Mouse (Mus musculus) kidney, embryonic 14.5 days (tissue): ENCODE measurements around the gene Lrrc8c. TPM values are rescaled to one million over a fixed set of nuclear protein-coding genes. Genes with fewer than 3 reads are reported as not detected.

ENCODE experiments used
- ATAC-seq: fragments of 200-750 bp; cut with Nextera tagmentation; 2 replicates; pipeline ENCODE4 v1.8.0; 2017; ENCODE audit warnings: moderate number of reproducible peaks, mild to moderate bottlenecking, moderate TSS enrichment, moderate library complexity; ENCODE audit not compliant: low FRiP score, low TSS enrichment
- H3K27ac ChIP-seq: fragments of 300-500 bp; sonication (generic); 2 replicates; pipeline ENCODE4 v1.5.1; 2014; ENCODE audit warnings: low read depth, mild to moderate bottlenecking, low read length, moderate library complexity, mixed read lengths
- H3K27me3 ChIP-seq: fragments of 300-500 bp; sonication (generic); 2 replicates; pipeline ENCODE4 v1.6.1; 2014; ENCODE audit warnings: mild to moderate bottlenecking, low read length; ENCODE audit not compliant: control insufficient read depth, insufficient read depth
- H3K36me3 ChIP-seq: fragments of 300-500 bp; sonication (generic); 2 replicates; pipeline ENCODE4 v1.6.1; 2014; ENCODE audit warnings: low read length, mixed read lengths; ENCODE audit not compliant: control insufficient read depth, insufficient read depth
- H3K4me1 ChIP-seq: fragments of 300-500 bp; sonication (generic); 2 replicates; pipeline ENCODE4 v1.6.1; 2014; ENCODE audit warnings: low read length, mixed read lengths; ENCODE audit not compliant: control insufficient read depth, insufficient read depth
- H3K4me2 ChIP-seq: fragments of 300-500 bp; sonication (generic); replicated peaks from 2 replicates; pipeline ENCODE4 v1.6.1; 2014; ENCODE audit warnings: low read depth, mild to moderate bottlenecking, low read length
- H3K4me3 ChIP-seq: fragments of 300-500 bp; sonication (generic); 2 replicates; pipeline ENCODE4 v1.5.1; 2014; ENCODE audit warnings: mild to moderate bottlenecking, low read length
- H3K9ac ChIP-seq: fragments of 300-500 bp; sonication (generic); 2 replicates; pipeline ENCODE4 v1.6.1; 2014; ENCODE audit warnings: low read depth, mild to moderate bottlenecking, low read length, moderate library complexity
- H3K9me3 ChIP-seq: fragments of 300-500 bp; sonication (generic); 2 replicates; pipeline ENCODE4 v1.6.1; 2016; ENCODE audit warnings: low read length; ENCODE audit not compliant: control insufficient read depth
- WGBS: fragments of 180-500 bp; shearing (Covaris S2); extraction: QIAGEN DNeasy Blood & Tissue Kit; methylation state at CpG from one replicate; pipeline ENCODE4 v1.1.7; 2014; 5-methylcytosine and 5-hydroxymethylcytosine counted together
- polyA plus RNA-seq: library from polyadenylated mRNA; unstranded; fragments of >200 nt; fragmentation: Nextera tagmentation; extraction: Ambion mirVana; gene quantifications from 2 replicates; pipeline ENCODE4 v1.2.1, GENCODE M21; 2014

The Lrrc8c gene
- polyA plus RNA-seq, 1 experiment from 2014 or later: 13.1 TPM

DNA sequence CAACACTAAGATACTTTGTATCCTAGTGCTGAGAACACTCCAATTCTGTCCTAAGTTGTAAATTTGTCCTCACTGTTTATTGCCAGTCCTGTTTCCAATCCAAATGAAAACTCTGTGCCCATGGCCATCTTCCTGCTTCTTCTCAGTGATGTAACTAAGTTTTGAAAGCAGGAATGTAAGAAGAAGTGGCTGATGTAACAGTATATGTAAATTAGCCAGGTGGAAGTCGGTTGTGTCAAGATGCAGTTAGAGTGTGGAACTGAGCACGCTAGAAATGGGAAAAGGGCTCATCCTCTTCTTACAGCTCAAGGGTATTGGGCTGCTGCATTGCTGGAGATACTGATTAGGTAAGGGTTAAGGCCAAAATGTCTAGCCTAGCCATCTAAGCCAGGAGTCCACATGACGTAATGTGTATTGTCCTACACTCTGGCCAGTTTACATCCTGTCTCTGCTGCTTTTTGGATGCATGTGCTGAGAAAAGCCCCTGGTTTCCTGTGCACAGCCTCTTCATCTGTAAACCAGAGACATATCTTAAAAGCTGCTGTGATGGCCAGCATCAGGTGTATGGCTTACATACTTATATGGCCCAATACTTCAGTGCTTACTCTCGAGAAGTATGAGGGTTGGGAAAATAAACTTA lies 104.0 kb downstream of the Lrrc8c start:
- Histone ChIP-seq H3K4me3 (no peak overlapping the region), H3K4me1 (no peaks in the 10 kb centered on the region; the same call in 1 of the 2 replicates), H3K27me3 (no peaks in the 10 kb centered on the region), H3K36me3 (no peaks in the 10 kb centered on the region), H3K9me3 (no peaks in the 10 kb centered on the region), H3K4me2 (no peak overlapping the region), H3K27ac (peak overlapping the region; percentile 73; the same call in 1 of the 2 replicates), H3K9ac (no peak overlapping the region)
- WGBS: 57% methylated on average over 4 of the region's 4 CpGs
- ATAC-seq: no peak

DNA sequence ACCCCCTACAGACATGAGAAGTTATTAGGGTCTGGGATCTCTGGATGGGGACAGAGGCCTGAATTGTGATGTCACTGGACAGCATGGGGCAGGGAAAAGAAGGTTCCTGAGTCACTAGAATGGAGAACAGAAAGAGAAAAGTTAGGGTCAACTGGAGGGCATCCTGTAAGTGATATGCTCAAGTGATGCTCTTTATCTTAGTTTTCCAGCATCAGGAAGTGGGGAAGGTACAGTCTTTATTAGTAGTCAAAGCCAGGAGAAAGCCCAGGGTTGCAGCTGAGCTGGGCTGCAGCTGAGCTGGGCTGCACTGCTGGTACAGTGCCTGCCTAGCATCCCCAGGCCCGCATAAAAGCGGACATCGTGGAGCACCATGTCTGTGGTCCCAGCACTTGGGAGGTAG lies 105.1 kb downstream of the Lrrc8c start:
- H3K36me3 ChIP-seq: no peaks in the 10 kb centered on the region
- 95% methylated on average over 3 of the region's 3 CpGs for WGBS
- no peak for ATAC-seq

GRCm38 (mm10) chr5:105625504-105626150 lies 106.4 kb downstream of the Lrrc8c start:
- Histone ChIP-seq H3K4me2 (no peak overlapping the region), H3K9me3 (no peaks in the 10 kb centered on the region), H3K27ac (peak overlapping the region; percentile 12; the same call in 1 of the 2 replicates), H3K4me1 (no peaks in the 10 kb centered on the region; the same call in 1 of the 2 replicates), H3K4me3 (no peak overlapping the region), H3K9ac (no peak overlapping the region), H3K36me3 (no peaks in the 10 kb centered on the region), H3K27me3 (no peaks in the 10 kb centered on the region)
- 60% methylated on average over 8 of the region's 8 CpGs for WGBS
- ATAC-seq: no peak

More for the DNA sequence above, 105.1 kb downstream of the Lrrc8c start:
- Histone ChIP-seq H3K4me3 (no peak overlapping the region), H3K27ac (peak overlapping the region; percentile 73; the same call in 1 of the 2 replicates), H3K9ac (no peak overlapping the region), H3K4me1 (no peaks in the 10 kb centered on the region; the same call in 1 of the 2 replicates), H3K4me2 (no peak overlapping the region), H3K9me3 (no peaks in the 10 kb centered on the region), H3K27me3 (no peaks in the 10 kb centered on the region)

GRCm38 (mm10) chr5:105626355-105626754 lies 107.2 kb downstream of the Lrrc8c start:
- Histone ChIP-seq H3K9ac (no peak overlapping the region), H3K4me3 (no peak overlapping the region), H3K27ac (peak overlapping the region; percentile 32; the same call in 1 of the 2 replicates), H3K9me3 (no peaks in the 10 kb centered on the region), H3K4me1 (no peaks in the 10 kb centered on the region; the same call in 1 of the 2 replicates), H3K4me2 (no peak overlapping the region), H3K36me3 (no peaks in the 10 kb centered on the region), H3K27me3 (no peaks in the 10 kb centered on the region)
- no peak for ATAC-seq
- 38% methylated on average over 3 of the region's 3 CpGs for WGBS

DNA sequence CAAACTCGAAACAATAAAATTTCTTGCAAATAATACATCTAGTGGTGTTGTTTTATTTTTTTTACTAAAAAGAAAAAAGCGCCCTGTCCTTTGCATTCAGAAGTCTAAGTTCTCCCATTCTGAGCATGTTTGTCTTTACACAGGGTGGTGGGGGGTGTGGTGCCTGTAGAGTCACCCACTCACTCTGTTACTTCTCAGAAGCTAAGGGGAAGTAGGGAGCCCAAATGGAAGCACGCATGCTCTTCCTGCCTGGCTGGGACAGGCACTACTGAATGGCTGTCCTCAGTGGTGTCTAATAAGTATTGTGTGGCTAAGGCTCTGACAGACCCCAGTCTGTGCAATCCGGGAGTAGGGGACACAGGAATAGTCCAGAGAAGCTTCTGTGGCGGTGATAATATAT lies 107.9 kb downstream of the Lrrc8c start:
- H3K36me3 ChIP-seq: no peaks in the 10 kb centered on the region
- no peak overlapping the region for H3K4me3 ChIP-seq
- no peak for ATAC-seq
- H3K4me1 ChIP-seq: no peaks in the 10 kb centered on the region; the same call in 1 of the 2 replicates
- H3K9me3 ChIP-seq: no peaks in the 10 kb centered on the region
- H3K9ac ChIP-seq: no peak overlapping the region
- H3K27ac ChIP-seq: no peak overlapping the region
- H3K4me2 ChIP-seq: no peak overlapping the region
- 83% methylated on average over 5 of the region's 5 CpGs for WGBS
- H3K27me3 ChIP-seq: no peaks in the 10 kb centered on the region

GRCm38 (mm10) chr5:105629955-105630354 lies 110.8 kb downstream of the Lrrc8c start:
- WGBS: 83% methylated on average over 1 of the region's 1 CpGs

DNA sequence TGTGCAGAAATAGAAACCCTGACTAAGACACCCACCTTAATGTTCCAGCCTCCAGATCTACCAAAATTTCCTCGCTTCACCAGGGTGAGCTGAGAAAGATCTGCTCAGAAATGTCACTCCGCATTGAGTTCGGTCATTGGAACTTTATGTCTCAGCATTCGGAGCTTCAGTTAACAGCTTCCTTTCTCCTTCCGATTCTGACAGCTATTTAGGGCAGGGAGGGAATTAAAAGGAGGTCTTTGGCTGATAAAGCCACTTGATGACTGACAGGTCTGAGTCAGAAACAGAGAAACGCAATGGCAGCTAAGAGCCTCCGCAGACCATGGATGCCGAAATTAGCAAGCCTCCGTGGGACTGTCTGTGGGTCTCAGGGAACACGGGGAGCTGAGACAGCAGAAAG lies 112.9 kb downstream of the Lrrc8c start:
- Histone ChIP-seq H3K36me3 (no peaks in the 10 kb centered on the region), H3K27ac (no peak overlapping the region), H3K4me2 (no peak overlapping the region), H3K9me3 (no peaks in the 10 kb centered on the region), H3K27me3 (no peaks in the 10 kb centered on the region), H3K4me3 (no peak overlapping the region), H3K4me1 (no peaks in the 10 kb centered on the region), H3K9ac (no peak overlapping the region)
- ATAC-seq: no peak
- 90% methylated on average over 10 of the region's 10 CpGs for WGBS

More at GRCm38 (mm10) chr5:105629955-105630354, 110.8 kb downstream of the Lrrc8c start:
- ATAC-seq: no peak
- no peak overlapping the region for H3K4me2 ChIP-seq
- H3K27ac ChIP-seq: no peak overlapping the region
- H3K36me3 ChIP-seq: no peaks in the 10 kb centered on the region
- no peak overlapping the region for H3K4me3 ChIP-seq
- no peak overlapping the region for H3K9ac ChIP-seq
- no peaks in the 10 kb centered on the region for H3K27me3 ChIP-seq
- no peaks in the 10 kb centered on the region for H3K9me3 ChIP-seq
- no peaks in the 10 kb centered on the region; the same call in 1 of the 2 replicates for H3K4me1 ChIP-seq

DNA sequence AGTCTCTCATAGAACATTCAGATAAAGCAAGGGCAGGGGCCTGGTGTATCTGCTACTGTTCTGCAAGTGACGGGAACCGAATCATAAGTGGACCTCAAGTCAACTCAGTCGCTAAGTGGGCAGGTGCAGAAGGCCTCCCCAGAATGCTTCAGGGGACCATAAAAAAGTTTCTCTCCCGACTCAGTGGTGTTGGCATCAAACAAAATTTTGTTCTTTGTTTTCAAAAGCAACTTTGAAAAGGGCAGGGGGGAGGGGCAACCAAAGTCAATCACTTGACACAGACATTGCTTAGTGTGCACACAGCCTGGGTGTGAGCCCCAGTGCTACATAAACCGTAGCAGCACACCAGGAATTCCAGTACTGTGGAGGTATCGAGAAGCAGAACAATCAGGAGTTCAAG lies 116.4 kb downstream of the Lrrc8c start:
- Histone ChIP-seq H3K4me2 (no peak overlapping the region), H3K9ac (no peak overlapping the region), H3K4me1 (no peaks in the 10 kb centered on the region), H3K36me3 (no peaks in the 10 kb centered on the region), H3K27ac (no peak overlapping the region), H3K4me3 (no peak overlapping the region), H3K9me3 (no peaks in the 10 kb centered on the region), H3K27me3 (no peaks in the 10 kb centered on the region)
- 74% methylated on average over 6 of the region's 6 CpGs for WGBS
- ATAC-seq: no peak

- H3K4me2 ChIP-seq: no peak overlapping the region
- no peak overlapping the region for H3K27ac ChIP-seq
- H3K9ac ChIP-seq: no peak overlapping the region
- no peaks in the 10 kb centered on the region for H3K36me3 ChIP-seq
- 80% methylated on average over 11 of the region's 11 CpGs for WGBS
- H3K9me3 ChIP-seq: no peaks in the 10 kb centered on the region
- no peak overlapping the region for H3K4me3 ChIP-seq
- H3K27me3 ChIP-seq: no peaks in the 10 kb centered on the region
- no peak for ATAC-seq
- H3K4me1 ChIP-seq: no peaks in the 10 kb centered on the region
These were observed 117.5 kb downstream of the Lrrc8c start for GRCm38 (mm10) chr5:105636484-105637191.
